Mouse (Mus musculus): ENCODE data around the gene Tjp2. TPM values are rescaled to one million over a fixed set of nuclear protein-coding genes. Genes with fewer than 3 reads are reported as not detected.
"Not testable (repeated sequence)": the region's sequence is repeated elsewhere in the genome, so short reads cannot be mapped to it uniquely, and the experiment has no call there.

Gene Tjp2
- total and polyA plus RNA-seq, 3 experiments = 7.9 to 19.2 (median 16.1) TPM

DNA sequence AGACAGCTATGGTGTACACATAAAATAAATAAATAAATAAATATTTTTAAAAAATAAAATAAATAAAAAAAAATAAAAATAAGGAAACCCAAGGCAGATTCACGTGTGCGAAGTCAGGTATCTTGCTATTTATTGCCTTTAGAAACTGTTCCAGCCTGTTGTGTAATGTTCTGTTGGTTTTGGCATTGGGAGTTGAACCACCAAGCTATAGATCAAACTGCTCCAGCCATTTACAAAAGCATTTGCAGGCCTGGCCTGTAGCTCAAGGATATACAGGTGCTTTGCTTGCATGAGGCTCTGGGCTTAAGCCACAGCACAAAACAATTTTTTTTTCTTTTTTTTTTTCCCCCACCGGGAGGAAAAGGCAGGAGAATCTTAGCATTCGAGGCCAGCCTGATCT, 13.2 kb upstream of the Tjp2 start:
- Histone ChIP-seq H3K4me1 (ENCODE audit: control insufficient read depth, insufficient read depth, low read length) (no peaks in the 10 kb centered on the region; the same call in 1 of the 2 replicates), H3K4me3 (no peak overlapping the region), H3K36me3 (ENCODE audit: control insufficient read depth, insufficient read depth, low read length) (no peaks in the 10 kb centered on the region), H3K79me2 (replicated peaks; ENCODE audit: control insufficient read depth, insufficient read depth, low read length) (no peaks in the 10 kb centered on the region), H3K9ac (ENCODE audit: low read depth, low read length) (no peak overlapping the region), H3K27me3 (ENCODE audit: control insufficient read depth, insufficient read depth, low read length) (no peaks in the 10 kb centered on the region), H3K27ac (no peak overlapping the region)
- no peak for DNase-seq
- no peak for TF ChIP-seq POLR2A (IDR thresholded peaks at IDR 0.05; ENCODE audit: insufficient read depth, low read depth, low read length)
- WGBS = 86% methylated on average over 4 of the region's 4 CpGs
- intact Hi-C loops (cut with DNase I) = no loop called here

DNA sequence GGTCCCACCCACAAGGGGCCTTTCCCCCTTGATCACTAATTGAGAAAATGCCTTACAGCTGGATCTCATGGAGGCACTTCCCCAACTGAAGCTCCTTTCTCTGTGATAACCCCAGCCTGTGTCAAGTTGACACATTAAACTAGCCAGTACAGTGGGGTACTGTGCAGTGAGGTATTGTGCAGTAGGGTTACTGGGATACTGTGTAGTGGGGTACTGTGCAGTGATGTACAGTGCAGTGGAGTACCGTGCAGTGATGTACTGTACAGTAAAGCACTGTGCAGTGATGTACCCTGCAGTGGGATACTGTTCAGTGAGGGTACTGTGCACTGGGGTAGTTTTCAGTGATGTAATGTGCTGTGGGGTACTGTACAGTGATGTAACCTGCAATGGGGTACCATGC, 7.5 kb upstream of the Tjp2 start:
- H3K9ac ChIP-seq (ENCODE audit: low read depth, low read length); H3K79me2 ChIP-seq (replicated peaks; ENCODE audit: control insufficient read depth, insufficient read depth, low read length); DNase-seq; H3K27ac ChIP-seq; H3K4me3 ChIP-seq; H3K36me3 ChIP-seq (ENCODE audit: control insufficient read depth, insufficient read depth, low read length); H3K4me1 ChIP-seq (ENCODE audit: control insufficient read depth, insufficient read depth, low read length); H3K27me3 ChIP-seq (ENCODE audit: control insufficient read depth, insufficient read depth, low read length); intact Hi-C loops (cut with DNase I): not testable (repeated sequence)
- WGBS = 95% methylated on average over 1 of the region's 1 CpGs

DNA sequence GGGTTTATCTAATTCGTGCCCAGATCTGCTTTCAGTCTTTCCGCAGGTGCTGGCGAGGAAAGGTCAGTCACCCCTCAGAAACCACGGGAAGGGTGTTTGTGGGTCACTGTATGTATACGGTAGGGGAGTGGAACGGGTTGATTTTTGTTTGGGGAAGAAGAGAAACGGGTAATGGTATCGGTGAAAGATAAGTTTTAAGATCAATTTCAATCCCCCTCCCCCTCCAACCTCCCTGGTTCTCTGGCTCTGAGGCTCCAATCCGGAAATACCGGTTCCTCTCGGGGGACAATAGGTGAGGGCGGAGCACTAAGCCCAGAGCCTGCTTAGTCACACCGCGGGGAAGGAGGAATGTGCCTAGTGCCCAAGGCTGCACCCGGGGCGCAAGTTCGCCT, 471 bp upstream of the Tjp2 start:
- Histone ChIP-seq H3K36me3 (ENCODE audit: control insufficient read depth, insufficient read depth, low read length) (no peaks in the 10 kb centered on the region), H3K9ac (ENCODE audit: low read depth, low read length) (peak overlapping the region; percentile 63), H3K27ac (peak overlapping the region; percentile 96), H3K79me2 (replicated peaks; ENCODE audit: control insufficient read depth, insufficient read depth, low read length) (peaks cover 7% of the 10 kb centered on the region; the same call in 1 of the 2 replicates), H3K4me3 (peak overlapping the region; percentile 72), H3K4me1 (ENCODE audit: control insufficient read depth, insufficient read depth, low read length) (peaks cover 5% of the 10 kb centered on the region), H3K27me3 (ENCODE audit: control insufficient read depth, insufficient read depth, low read length) (no peaks in the 10 kb centered on the region)
- WGBS = 3% methylated on average over 17 of the region's 17 CpGs
- intact Hi-C loops (cut with DNase I) = loop anchor here (2.0 kb wide), 2 partner anchors 40 to 72 kb away; no protein-coding TSS in a partner anchor
- DNase-seq = peak; percentile 61 to 71
- TF ChIP-seq EP300 (IDR thresholded peaks at IDR 0.05; ENCODE audit: insufficient read depth, low read depth, low read length) = no peak
- no peak for TF ChIP-seq POLR2A (IDR thresholded peaks at IDR 0.05; ENCODE audit: insufficient read depth, low read depth, low read length)
- TF ChIP-seq CTCF (IDR thresholded peaks at IDR 0.05) = no peak

DNA sequence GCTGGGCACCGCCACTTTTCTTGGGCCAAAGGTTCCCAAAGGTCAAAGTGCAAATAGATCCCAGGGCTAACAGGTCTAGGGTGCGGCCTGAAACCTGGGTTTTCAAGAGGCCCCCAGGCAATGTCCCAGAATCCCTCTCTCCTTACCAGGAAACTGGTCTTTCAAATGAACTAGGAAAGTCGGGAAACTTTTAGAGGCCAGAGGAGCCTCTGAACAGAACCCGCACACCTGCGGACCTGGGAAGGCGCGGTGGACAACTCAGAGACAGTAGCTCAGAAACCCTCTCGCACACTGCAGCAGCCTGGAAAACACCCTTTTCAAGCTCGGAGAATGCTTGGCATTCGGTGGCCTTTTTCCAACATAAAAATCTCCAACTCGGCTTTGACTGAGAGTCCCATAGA, 979 bp downstream of the Tjp2 start:
- Histone ChIP-seq H3K79me2 (replicated peaks; ENCODE audit: control insufficient read depth, insufficient read depth, low read length) (peaks cover 7% of the 10 kb centered on the region; the same call in 1 of the 2 replicates), H3K27ac (peak overlapping the region; percentile 96), H3K4me1 (ENCODE audit: control insufficient read depth, insufficient read depth, low read length) (peaks cover 7% of the 10 kb centered on the region), H3K36me3 (ENCODE audit: control insufficient read depth, insufficient read depth, low read length) (no peaks in the 10 kb centered on the region), H3K9ac (ENCODE audit: low read depth, low read length) (peak overlapping the region; percentile 84), H3K27me3 (ENCODE audit: control insufficient read depth, insufficient read depth, low read length) (no peaks in the 10 kb centered on the region), H3K4me3 (peak overlapping the region; percentile 72)
- intact Hi-C loops (cut with DNase I) = loop anchor here (2.0 kb wide), 2 partner anchors 41 to 71 kb away; no protein-coding TSS in a partner anchor
- TF ChIP-seq EP300 (IDR thresholded peaks at IDR 0.05; ENCODE audit: insufficient read depth, low read depth, low read length) (no peak), CTCF (IDR thresholded peaks at IDR 0.05) (no peak), POLR2A (IDR thresholded peaks at IDR 0.05; ENCODE audit: insufficient read depth, low read depth, low read length) (no peak)
- 19% methylated on average over 11 of the region's 11 CpGs for WGBS
- DNase-seq = peak; percentile 28 to 43

DNA sequence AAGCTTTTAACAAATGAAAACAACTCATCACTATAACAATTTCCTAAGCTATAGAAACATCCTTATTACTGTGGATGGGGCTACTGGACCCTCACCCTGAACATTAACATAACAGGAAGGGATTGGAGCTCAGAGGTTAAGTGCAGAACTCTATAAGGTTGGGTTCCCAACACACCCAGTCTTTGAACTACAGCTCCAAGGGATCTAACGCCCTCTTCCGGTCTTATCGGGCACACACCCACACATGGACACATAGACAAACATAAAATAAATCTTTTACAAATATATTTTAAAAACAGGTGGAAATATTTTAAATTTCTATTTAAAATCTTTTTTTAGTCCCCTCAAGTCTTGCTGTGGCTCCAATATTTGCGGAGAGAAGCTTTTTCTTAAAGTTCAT, 3.4 kb downstream of the Tjp2 start:
- intact Hi-C loops (cut with DNase I) = no loop called here
- 62% methylated on average over 4 of the region's 4 CpGs for WGBS
- peak overlapping the region; percentile 38; the same call in 1 of the 2 replicates for H3K27ac ChIP-seq

DNA sequence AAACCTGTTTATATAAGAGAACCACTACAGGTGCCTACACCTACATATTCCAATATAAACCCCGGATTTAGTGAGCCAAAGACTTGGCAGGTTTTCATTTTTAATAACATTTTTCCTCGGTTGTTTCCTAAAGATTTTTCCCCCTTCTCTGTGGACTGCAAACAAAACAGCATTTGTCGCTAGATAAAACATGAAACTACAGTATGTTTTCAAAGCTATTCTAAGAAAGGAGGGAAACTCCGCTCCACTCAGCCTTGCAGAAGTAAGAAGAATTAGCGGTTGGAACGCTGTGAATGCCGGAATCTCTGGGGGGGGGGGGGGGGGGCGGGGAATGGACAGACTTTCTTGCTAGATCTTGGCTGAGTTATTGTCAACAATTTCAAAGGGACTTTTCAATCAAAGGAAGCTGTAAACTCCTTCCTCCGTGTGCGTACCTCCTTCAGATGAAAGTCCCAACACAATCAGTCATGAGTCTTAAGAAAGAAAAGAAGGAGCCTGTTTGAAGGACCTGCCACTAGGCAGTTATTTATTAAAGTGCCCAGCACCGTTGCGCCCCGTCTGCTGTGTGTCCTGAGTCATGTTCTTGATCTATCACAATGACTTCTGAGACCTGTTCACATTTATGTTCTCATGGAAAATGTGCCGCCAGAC, 3.9 kb downstream of the Tjp2 start:
- 24% methylated on average over 14 of the region's 14 CpGs for WGBS
- no peak for DNase-seq
- no peak for TF ChIP-seq EP300 (IDR thresholded peaks at IDR 0.05; ENCODE audit: insufficient read depth, low read depth, low read length)
- TF ChIP-seq CTCF (IDR thresholded peaks at IDR 0.05) = no peak
- TF ChIP-seq POLR2A (IDR thresholded peaks at IDR 0.05; ENCODE audit: insufficient read depth, low read depth, low read length) = no peak
- Histone ChIP-seq H3K27me3 (ENCODE audit: control insufficient read depth, insufficient read depth, low read length) (no peaks in the 10 kb centered on the region), H3K4me3 (no peak overlapping the region), H3K27ac (peak overlapping the region; percentile 38; the same call in 1 of the 2 replicates), H3K9ac (ENCODE audit: low read depth, low read length) (no peak overlapping the region), H3K4me1 (ENCODE audit: control insufficient read depth, insufficient read depth, low read length) (peaks cover 7% of the 10 kb centered on the region), H3K79me2 (replicated peaks; ENCODE audit: control insufficient read depth, insufficient read depth, low read length) (peaks cover 9% of the 10 kb centered on the region; the same call in 1 of the 2 replicates), H3K36me3 (ENCODE audit: control insufficient read depth, insufficient read depth, low read length) (no peaks in the 10 kb centered on the region)
- intact Hi-C loops (cut with DNase I) = no loop called here

More for the DNA sequence above, 3.4 kb downstream of the Tjp2 start:
- Histone ChIP-seq H3K79me2 (replicated peaks; ENCODE audit: control insufficient read depth, insufficient read depth, low read length) (peaks cover 8% of the 10 kb centered on the region; the same call in 1 of the 2 replicates), H3K36me3 (ENCODE audit: control insufficient read depth, insufficient read depth, low read length) (no peaks in the 10 kb centered on the region), H3K27me3 (ENCODE audit: control insufficient read depth, insufficient read depth, low read length) (no peaks in the 10 kb centered on the region), H3K9ac (ENCODE audit: low read depth, low read length) (no peak overlapping the region), H3K4me1 (ENCODE audit: control insufficient read depth, insufficient read depth, low read length) (peaks cover 7% of the 10 kb centered on the region), H3K4me3 (no peak overlapping the region)
- no peak for DNase-seq
- TF ChIP-seq EP300 (IDR thresholded peaks at IDR 0.05; ENCODE audit: insufficient read depth, low read depth, low read length) (no peak), POLR2A (IDR thresholded peaks at IDR 0.05; ENCODE audit: insufficient read depth, low read depth, low read length) (no peak), CTCF (IDR thresholded peaks at IDR 0.05) (peak; percentile 40)

Measured in heart, adult 2 months (tissue).